Mouse (Mus musculus): ENCODE measurements around the gene Nox1. TPM values are rescaled to one million over a fixed set of nuclear protein-coding genes. Genes with fewer than 3 reads are reported as not detected.

The Nox1 gene
- total and polyA plus RNA-seq, 3 experiments: 0.27 to 0.60 TPM; not detected in 1

- peaks cover 20 to 36% of the 10 kb centered on the region in 2 experiments for H3K36me3 ChIP-seq (ENCODE audit: control insufficient read depth in 1 of 2, insufficient read depth in 2 of 2, low read length in 2 of 2)
- TF ChIP-seq TAL1 (IDR thresholded peaks at IDR 0.05; ENCODE audit: low read length) (no peak), CTCF (IDR thresholded peaks at IDR 0.05 in 2 of 3, conservative IDR thresholded peaks at IDR 0.05 in 1 of 3; ENCODE audit: control insufficient read depth in 1 of 3, insufficient read depth in 1 of 3, low read depth in 2 of 3, low read length in 3 of 3, poor library complexity in 1 of 3, severe bottlenecking in 1 of 3) (peak in 2 of 3 experiments; percentile 14 to 44; a peak in 3 of 6 replicates), E2F4 (IDR thresholded peaks at IDR 0.05; ENCODE audit: borderline replicate concordance, low read depth, low read length) (peak; percentile 70; the same call in 1 of the 2 replicates), CHD1 (IDR thresholded peaks at IDR 0.05; ENCODE audit: low read depth, low read length) (peak; percentile 96; the same call in 1 of the 2 replicates), RAD21 (IDR thresholded peaks at IDR 0.05; ENCODE audit: low read depth, low read length) (peak; percentile 25), SIN3A (IDR thresholded peaks at IDR 0.05; ENCODE audit: low read length) (peak; percentile 64; the same call in 1 of the 2 replicates), MYC (IDR thresholded peaks at IDR 0.05; ENCODE audit: low read depth, low read length) (peak; percentile 8; the same call in 1 of the 2 replicates), SMC3 (IDR thresholded peaks at IDR 0.05; ENCODE audit: low read depth, low read length) (peak; percentile 2; the same call in 1 of the 2 replicates), EP300 (IDR thresholded peaks at IDR 0.05; ENCODE audit: low read depth in 1 of 2, low read length in 2 of 2) (no peak)
- H3K9me3 ChIP-seq (replicated peaks; ENCODE audit: insufficient read depth, low read length): no peaks in the 10 kb centered on the region
- peaks cover 19% of the 10 kb centered on the region for H3K79me2 ChIP-seq (ENCODE audit: control insufficient read depth, insufficient read depth, low read length, poor library complexity)
- no peaks in the 10 kb centered on the region for H3K27me3 ChIP-seq (ENCODE audit: control insufficient read depth in 1 of 2, insufficient read depth in 2 of 2, low read length in 2 of 2)
- DNase-seq (ENCODE audit: low read depth, low spot score): peak; percentile 83
- H3K27ac ChIP-seq (ENCODE audit: control insufficient read depth, low read depth, low read length): peak overlapping the region; percentile 78
- H3K9ac ChIP-seq (ENCODE audit: control insufficient read depth, low read depth, low read length, poor library complexity, severe bottlenecking): peak overlapping the region; percentile 97
- H3K4me3 ChIP-seq (ENCODE audit: control insufficient read depth in 1 of 2, insufficient read depth in 1 of 2, low read depth in 2 of 2, low read length in 2 of 2): peak overlapping the region; percentile 90 to 96
- peaks cover 3 to 13% of the 10 kb centered on the region in 2 experiments for H3K4me1 ChIP-seq (ENCODE audit: control insufficient read depth in 1 of 2, insufficient read depth in 2 of 2, low read length in 2 of 2)
Observed at GRCm38 (mm10) chrX:134059764-134060163, 162.0 kb downstream of the Nox1 start.

GRCm38 (mm10) chrX:134058987-134059712 is 162.6 kb downstream of the Nox1 start, which contains the start of gene Cstf2:
Cstf2 (plus strand) TSS chrX:134059187.
- Histone ChIP-seq H3K9ac (ENCODE audit: control insufficient read depth, low read depth, low read length, poor library complexity, severe bottlenecking) (peak within 1 kb of the TSS; percentile 97), H3K9me3 (replicated peaks; ENCODE audit: insufficient read depth, low read length) (no peaks in the 10 kb centered on the region), H3K4me3 (ENCODE audit: control insufficient read depth in 1 of 2, insufficient read depth in 1 of 2, low read depth in 2 of 2, low read length in 2 of 2) (peak within 1 kb of the TSS; percentile 90 to 96), H3K36me3 (ENCODE audit: control insufficient read depth in 1 of 2, insufficient read depth in 2 of 2, low read length in 2 of 2) (peaks cover 20 to 32% of the 10 kb centered on the region in 2 experiments), H3K79me2 (ENCODE audit: control insufficient read depth, insufficient read depth, low read length, poor library complexity) (peaks cover 19% of the 10 kb centered on the region), H3K27me3 (ENCODE audit: control insufficient read depth in 1 of 2, insufficient read depth in 2 of 2, low read length in 2 of 2) (no peaks in the 10 kb centered on the region), H3K27ac (ENCODE audit: control insufficient read depth, low read depth, low read length) (peak within 1 kb of the TSS; percentile 78), H3K4me1 (ENCODE audit: control insufficient read depth in 1 of 2, insufficient read depth in 2 of 2, low read length in 2 of 2) (peaks cover 3 to 13% of the 10 kb centered on the region in 2 experiments)
- peak; percentile 100 for DNase-seq (ENCODE audit: low read depth, low spot score)
- no peak for TF ChIP-seq CTCF (IDR thresholded peaks at IDR 0.05 in 2 of 3, conservative IDR thresholded peaks at IDR 0.05 in 1 of 3; ENCODE audit: control insufficient read depth in 1 of 3, insufficient read depth in 1 of 3, low read depth in 2 of 3, low read length in 3 of 3, poor library complexity in 1 of 3, severe bottlenecking in 1 of 3)
- TF ChIP-seq BHLHE40 (IDR thresholded peaks at IDR 0.05; ENCODE audit: borderline replicate concordance, low read depth, low read length): peak; percentile 46; the same call in 1 of the 2 replicates
- peak; percentile 73 for TF ChIP-seq HCFC1 (IDR thresholded peaks at IDR 0.05; ENCODE audit: low read depth, low read length)
- peak; percentile 48; the same call in 1 of the 2 replicates for TF ChIP-seq MAZ (IDR thresholded peaks at IDR 0.05; ENCODE audit: low read depth, low read length)
- no peak for TF ChIP-seq ZKSCAN1 (IDR thresholded peaks at IDR 0.05; ENCODE audit: low read depth, low read length)
- no peak for TF ChIP-seq USF2 (IDR thresholded peaks at IDR 0.05; ENCODE audit: borderline replicate concordance in 1 of 2, insufficient read depth in 1 of 2, low read depth in 1 of 2, low read length in 2 of 2)
- TF ChIP-seq TCF12 (IDR thresholded peaks at IDR 0.05; ENCODE audit: low read depth, low read length): 0 out of 2 replicates have a peak, but pooled peaks have one; percentile 26
- peak; percentile 86 for TF ChIP-seq NELFE (IDR thresholded peaks at IDR 0.05; ENCODE audit: low read depth, low read length)
- TF ChIP-seq MYC (IDR thresholded peaks at IDR 0.05; ENCODE audit: low read depth, low read length): peak; percentile 39; the same call in 1 of the 2 replicates
- no peak for TF ChIP-seq MYB (IDR thresholded peaks at IDR 0.05; ENCODE audit: low read depth, low read length)
- no peak for TF ChIP-seq MEF2A (IDR thresholded peaks at IDR 0.05; ENCODE audit: extremely low read depth, insufficient replicate concordance, low read depth, low read length, poor library complexity, severe bottlenecking)
- no peak; the same call in 1 of the 2 replicates for TF ChIP-seq KAT2A (conservative IDR thresholded peaks at IDR 0.05; ENCODE audit: low read depth, low read length)
- TF ChIP-seq POLR2A (IDR thresholded peaks at IDR 0.05; ENCODE audit: control insufficient read depth in 1 of 2, insufficient read depth in 1 of 2, low read depth in 1 of 2, low read length in 2 of 2, poor library complexity in 1 of 2): peak in 1 of 2 experiments; percentile 97; a peak in 2 of 4 replicates
- TF ChIP-seq EP300 (IDR thresholded peaks at IDR 0.05; ENCODE audit: low read depth in 1 of 2, low read length in 2 of 2): peak in 1 of 2 experiments; percentile 21; a peak in 1 of 4 replicates
- TF ChIP-seq SIN3A (IDR thresholded peaks at IDR 0.05; ENCODE audit: low read length): peak; percentile 25; the same call in 1 of the 2 replicates
- peak; percentile 95 for TF ChIP-seq UBTF (IDR thresholded peaks at IDR 0.05; ENCODE audit: borderline replicate concordance, insufficient read depth, low read depth, low read length)
- no peak for TF ChIP-seq CHD1 (IDR thresholded peaks at IDR 0.05; ENCODE audit: low read depth, low read length)
- TF ChIP-seq ELF1 (IDR thresholded peaks at IDR 0.05; ENCODE audit: low read depth, low read length): peak; percentile 83
- no peak for TF ChIP-seq GATA1 (IDR thresholded peaks at IDR 0.05; ENCODE audit: low read depth, low read length)
- TF ChIP-seq E2F4 (IDR thresholded peaks at IDR 0.05; ENCODE audit: borderline replicate concordance, low read depth, low read length): peak; percentile 96; the same call in 1 of the 2 replicates
- TF ChIP-seq MAX (IDR thresholded peaks at IDR 0.05; ENCODE audit: low read length): peak; percentile 18; the same call in 1 of the 2 replicates
- no peak for TF ChIP-seq CHD2 (IDR thresholded peaks at IDR 0.05; ENCODE audit: low read length)
- peak; percentile 79 for TF ChIP-seq POLR2AphosphoS2 (IDR thresholded peaks at IDR 0.05; ENCODE audit: low read length)
- no peak; the same call in 1 of the 2 replicates for TF ChIP-seq TAL1 (IDR thresholded peaks at IDR 0.05; ENCODE audit: low read length)
- TF ChIP-seq SMC3 (IDR thresholded peaks at IDR 0.05; ENCODE audit: low read depth, low read length): no peak
- TF ChIP-seq RAD21 (IDR thresholded peaks at IDR 0.05; ENCODE audit: low read depth, low read length): no peak
